Mouse (Mus musculus): ENCODE measurements around the gene Zfhx3.

DNA sequence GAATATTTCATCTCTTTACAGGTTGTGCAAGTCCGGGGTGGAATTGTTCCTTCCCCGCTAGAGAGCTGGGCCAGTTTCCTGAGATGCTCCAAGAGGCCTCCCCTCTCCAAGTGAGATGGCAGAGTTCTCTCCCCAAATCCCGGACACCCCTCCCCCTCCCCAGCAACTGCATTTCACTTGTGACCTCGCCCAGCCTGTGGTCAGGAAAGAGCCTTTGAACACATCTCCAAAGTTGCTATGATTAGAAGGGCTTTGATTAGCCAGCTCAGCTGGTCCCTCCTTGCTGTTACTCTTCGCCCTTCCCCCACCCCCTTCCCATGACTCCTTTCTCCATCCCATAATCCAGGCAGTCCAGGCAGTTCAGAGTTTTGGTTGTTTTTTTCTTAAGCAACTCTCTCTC is 670.4 kb downstream of the Zfhx3 start:
- TF ChIP-seq CTCF (IDR thresholded peaks at IDR 0.05; ENCODE audit: control insufficient read depth, insufficient read depth, low read length): no peak
- no peak for TF ChIP-seq POLR2A (IDR thresholded peaks at IDR 0.05; ENCODE audit: borderline replicate concordance, control insufficient read depth, low read depth, low read length)
